Mouse (Mus musculus): Measurements from ENCODE around the gene Tbc1d13.
"Not testable (repeated sequence)": the region's sequence is repeated elsewhere in the genome, so short reads cannot be mapped to it uniquely, and the experiment has no call there.

Tbc1d13 gene

GRCm38 (mm10) chr2:30178711-30179110 lies 45.2 kb downstream of the Tbc1d13 start:
- DNase-seq (ENCODE audit: low spot score) = not testable (repeated sequence)

- DNase-seq (ENCODE audit: low spot score) = no peak
Observed at GRCm38 (mm10) chr2:30182424-30182823, 48.9 kb downstream of the Tbc1d13 start.

GRCm38 (mm10) chr2:30183721-30184120 lies 50.2 kb downstream of the Tbc1d13 start:
- DNase-seq (ENCODE audit: low spot score) = no peak

- no peak for DNase-seq (ENCODE audit: low spot score)
Observed at GRCm38 (mm10) chr2:30185276-30185675, 51.7 kb downstream of the Tbc1d13 start.

GRCm38 (mm10) chr2:30185681-30186080 lies 52.1 kb downstream of the Tbc1d13 start:
- DNase-seq (ENCODE audit: low spot score) = no peak

GRCm38 (mm10) chr2:30191790-30192580 lies 58.4 kb downstream of the Tbc1d13 start:
- DNase-seq (ENCODE audit: low spot score) = no peak

- DNase-seq (ENCODE audit: low spot score) = no peak
Observed at GRCm38 (mm10) chr2:30194656-30195055, 61.1 kb downstream of the Tbc1d13 start.

GRCm38 (mm10) chr2:30198021-30198420 lies 64.5 kb downstream of the Tbc1d13 start:
- no peak for DNase-seq (ENCODE audit: low spot score)

- no peak for DNase-seq (ENCODE audit: low spot score)
Observed at GRCm38 (mm10) chr2:30199984-30200383, 66.4 kb downstream of the Tbc1d13 start.

- no peak for DNase-seq (ENCODE audit: low spot score)
Observed at GRCm38 (mm10) chr2:30200388-30200925, 66.9 kb downstream of the Tbc1d13 start.
